ENCODE assay signal across 20 mouse cellular contexts in genomic region chr12:103615141-103615540, GRCm38 (mm10). TPM values are rescaled to one million over a fixed set of nuclear protein-coding genes. Genes with fewer than 3 reads are reported as not detected.
"Had no signal": no experiment of that assay in that cellular context is flagged by ENCODE, and none has a peak within 500 bp of the region (broad histone marks: within the 10 kb centered on the region; RNA-seq: fewer than 3 reads in every experiment).

No protein-coding gene starts in this region.

- H3K27me3 ChIP-seq: liver, embryonic 13.5 days; midbrain, embryonic 12.5 days; midbrain, embryonic 15.5 days; neural tube, embryonic 12.5 days; neural tube, embryonic 15.5 days; stomach, embryonic 15.5 days had no signal

- DNase-seq: kidney, adult 2 months; kidney, postnatal 36 days; layer of hippocampus, postnatal 36 days; liver, embryonic 13.5 days; lung, embryonic 14.5 days; retina, postnatal 1 day; right cerebral cortex, postnatal 25 days; spleen, adult 18-20 months; thymus, postnatal 25 days had no signal

- H3K4me2 ChIP-seq: liver, embryonic 13.5 days; lung, embryonic 14.5 days; midbrain, embryonic 12.5 days; midbrain, embryonic 15.5 days; neural tube, embryonic 12.5 days; neural tube, embryonic 15.5 days; stomach, embryonic 15.5 days had no signal

- H3K9me3 ChIP-seq: liver, embryonic 13.5 days; midbrain, embryonic 12.5 days; midbrain, embryonic 15.5 days; neural tube, embryonic 12.5 days; neural tube, embryonic 15.5 days; stomach, embryonic 15.5 days had no signal

- ATAC-seq: lung, postnatal 0 days; midbrain, embryonic 15.5 days had no signal

- H3K4me1 ChIP-seq: megakaryocyte, embryonic 14.5 days; midbrain, embryonic 12.5 days; midbrain, embryonic 15.5 days; neural tube, embryonic 12.5 days; neural tube, embryonic 15.5 days; stomach, embryonic 15.5 days had no signal

- H3K27ac ChIP-seq: kidney, postnatal 0 days; left cerebral cortex, adult 2 months; liver, embryonic 13.5 days; midbrain, embryonic 12.5 days; midbrain, embryonic 15.5 days; neural tube, embryonic 12.5 days; neural tube, embryonic 15.5 days; stomach, embryonic 15.5 days had no signal

- H3K36me3 ChIP-seq: midbrain, embryonic 12.5 days; midbrain, embryonic 15.5 days; neural tube, embryonic 12.5 days; stomach, embryonic 15.5 days had no signal

- H3K9ac ChIP-seq: liver, embryonic 13.5 days; lung, embryonic 14.5 days; midbrain, embryonic 12.5 days; midbrain, embryonic 15.5 days; neural tube, embryonic 12.5 days; neural tube, embryonic 15.5 days; stomach, embryonic 15.5 days had no signal

- H3K4me3 ChIP-seq: left cerebral cortex, adult 2 months; liver, embryonic 13.5 days; megakaryocyte, embryonic 14.5 days; midbrain, embryonic 12.5 days; midbrain, embryonic 15.5 days; neural tube, embryonic 12.5 days; neural tube, embryonic 15.5 days; stomach, embryonic 15.5 days had no signal

RNA-seq across cellular contexts. Expression of gene Serpina10, which starts 16.1 kb away (rescaled TPM):
- polyA plus RNA-seq: kidney, embryonic 14.5 days; limb, embryonic 14.5 days; lung, embryonic 14.5 days; midbrain, embryonic 12.5 days had no signal

RNA-seq across cellular contexts. Expression of gene Serpina6, which starts 41.9 kb away (rescaled TPM):
- polyA plus RNA-seq: lung, postnatal 0 days; midbrain, embryonic 12.5 days; midbrain, embryonic 15.5 days had no signal
